Mouse (Mus musculus) spleen, postnatal 10 days (tissue): ENCODE data around the gene Vps36.

ENCODE experiments used
- DNase-seq, 2 experiments: peaks; one replicate each; pipeline ENCODE4 v3.0.0; 2021 to 2022; ENCODE audit warnings: low spot score in 2 of 2

Vps36 gene

DNA sequence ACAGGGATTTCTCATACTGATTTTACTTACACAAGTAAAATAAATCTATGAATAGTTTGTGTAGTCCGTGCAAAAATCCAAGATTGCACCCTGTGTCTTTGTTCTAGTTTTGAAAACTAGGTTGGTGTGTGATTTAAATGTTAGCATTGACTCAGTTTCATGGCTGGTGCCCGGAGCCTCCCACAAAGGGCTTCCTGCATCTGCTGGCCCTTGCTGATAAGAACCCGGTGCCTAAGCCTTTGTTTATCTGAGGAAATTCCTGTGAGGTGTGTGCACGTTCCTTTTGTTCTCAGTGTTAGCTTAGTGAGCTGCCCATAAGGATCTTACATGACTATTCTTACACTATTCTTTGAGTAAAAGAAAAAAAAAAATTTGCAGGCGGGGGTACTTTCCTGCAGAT lies 16.4 kb downstream of the Vps36 start:
- DNase-seq, result no peak

- DNase-seq, result no peak
These were observed 22.2 kb downstream of the Vps36 start for GRCm38 (mm10) chr8:22214826-22215225.

- DNase-seq, result no peak
These were observed 33.8 kb downstream of the Vps36 start for GRCm38 (mm10) chr8:22226361-22226760.

- DNase-seq, result peak in 1 of 2 experiments; percentile 42
These were observed 34.7 kb downstream of the Vps36 start, which contains the start of gene Thsd1 for GRCm38 (mm10) chr8:22227061-22227877. TSS of gene Thsd1 (plus strand) at chr8:22227313.

GRCm38 (mm10) chr8:22228621-22229020 lies 36.0 kb downstream of the Vps36 start:
- no peak for DNase-seq

- no peak for DNase-seq
These were observed 50.4 kb downstream of the Vps36 start for GRCm38 (mm10) chr8:22242986-22243385.

GRCm38 (mm10) chr8:22245663-22246062 lies 53.1 kb downstream of the Vps36 start:
- DNase-seq, result no peak

- DNase-seq, result no peak
These were observed 55.3 kb downstream of the Vps36 start for GRCm38 (mm10) chr8:22247956-22248355.

DNA sequence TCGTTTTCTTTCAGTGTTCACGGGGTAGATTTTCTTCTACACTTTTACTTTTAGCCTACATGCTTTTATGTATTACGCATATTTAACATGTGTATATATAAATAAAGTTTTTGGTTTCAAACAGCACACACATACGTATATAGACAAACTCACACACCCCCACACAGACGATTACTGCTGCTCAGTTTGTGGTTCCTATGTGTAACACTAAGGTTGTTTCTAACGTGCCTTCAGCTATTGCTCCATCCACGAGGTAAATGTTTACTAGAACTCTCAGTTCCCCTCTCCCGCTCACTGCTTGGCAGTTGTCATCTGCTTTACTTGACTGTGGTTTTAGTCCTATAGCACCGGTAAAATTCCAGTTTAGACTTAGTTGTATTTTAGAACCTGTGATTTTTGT lies 56.5 kb downstream of the Vps36 start:
- no peak for DNase-seq

DNA sequence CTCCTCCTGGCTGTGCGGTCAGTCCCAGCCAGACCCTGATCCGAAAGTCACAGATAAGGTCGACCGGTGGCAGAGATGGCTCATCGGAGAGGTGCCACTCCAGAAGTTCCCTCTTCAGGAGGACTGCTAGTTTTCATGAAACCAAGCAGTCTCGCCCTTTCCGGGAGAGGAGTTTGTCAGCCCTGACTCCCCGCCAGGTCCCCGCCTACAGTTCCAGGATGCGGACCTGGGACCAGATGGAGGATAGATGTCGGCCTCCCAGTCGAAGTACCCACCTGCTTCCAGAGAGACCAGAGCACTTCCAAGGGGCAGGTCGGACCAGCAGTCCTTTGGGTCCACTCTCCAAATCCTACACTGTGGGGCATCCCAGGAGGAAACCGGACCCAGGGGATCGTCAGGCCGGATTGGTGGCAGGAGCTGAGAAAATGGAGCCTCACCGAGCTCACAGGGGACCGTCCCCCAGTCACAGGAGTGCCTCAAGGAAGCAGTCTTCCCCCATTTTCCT lies 66.4 kb downstream of the Vps36 start:
- DNase-seq, result no peak

- DNase-seq, result no peak
These were observed 66.9 kb downstream of the Vps36 start for GRCm38 (mm10) chr8:22259531-22259930.

DNA sequence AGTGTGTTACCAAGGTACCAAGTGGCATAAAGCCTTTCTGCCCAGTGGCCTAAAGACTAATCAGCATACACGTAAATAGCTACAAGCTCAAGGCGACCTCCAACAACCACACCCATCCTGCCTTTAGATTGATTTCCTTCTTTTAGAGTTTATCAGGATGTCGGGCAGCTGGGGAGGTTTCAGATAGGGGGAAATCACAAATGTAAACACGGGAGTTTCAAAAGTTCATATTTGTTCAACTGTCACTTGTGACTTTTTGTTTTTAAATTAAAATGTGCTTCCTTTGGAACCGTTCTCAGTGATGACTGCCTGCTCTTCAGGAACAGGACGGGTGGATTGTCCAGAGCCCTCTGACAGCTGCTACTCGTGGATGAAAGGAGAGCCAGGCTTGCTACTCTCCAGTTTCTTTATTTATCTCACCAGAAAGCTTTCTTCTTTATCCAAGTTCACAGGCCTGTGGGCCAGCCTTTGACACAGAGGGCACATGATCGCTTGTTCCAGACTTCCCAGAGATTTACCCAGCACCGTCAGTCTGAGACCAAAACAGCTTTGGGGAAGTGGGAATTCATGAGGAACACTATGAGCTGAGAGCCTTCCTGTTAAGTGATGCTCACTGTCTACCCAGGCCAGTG lies 67.6 kb downstream of the Vps36 start:
- no peak for DNase-seq

GRCm38 (mm10) chr8:22262267-22262666 lies 69.7 kb downstream of the Vps36 start:
- no peak for DNase-seq

DNA sequence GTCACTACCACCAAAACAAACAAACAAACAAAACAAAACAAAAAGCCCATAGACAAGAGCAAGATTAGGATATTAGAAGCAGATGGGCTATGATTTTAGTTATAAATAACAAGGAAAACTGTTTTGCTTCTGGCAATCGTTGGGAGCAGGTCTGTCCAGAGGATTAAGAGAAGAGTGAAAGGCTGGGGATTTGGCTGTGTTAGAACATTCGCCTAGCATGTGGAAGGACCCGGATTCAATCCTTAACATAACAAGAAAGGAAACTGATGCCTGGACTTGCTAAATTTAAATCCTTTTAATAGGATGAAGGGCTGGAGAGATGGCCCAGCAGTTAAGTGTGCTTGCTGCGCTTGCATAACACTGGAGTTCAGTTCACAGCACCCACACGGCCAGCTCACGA lies 71.7 kb downstream of the Vps36 start:
- DNase-seq, result no peak

- DNase-seq, result no peak
These were observed 72.2 kb downstream of the Vps36 start for GRCm38 (mm10) chr8:22264787-22265186.

GRCm38 (mm10) chr8:22265194-22265593 lies 72.6 kb downstream of the Vps36 start:
- DNase-seq, result no peak

DNA sequence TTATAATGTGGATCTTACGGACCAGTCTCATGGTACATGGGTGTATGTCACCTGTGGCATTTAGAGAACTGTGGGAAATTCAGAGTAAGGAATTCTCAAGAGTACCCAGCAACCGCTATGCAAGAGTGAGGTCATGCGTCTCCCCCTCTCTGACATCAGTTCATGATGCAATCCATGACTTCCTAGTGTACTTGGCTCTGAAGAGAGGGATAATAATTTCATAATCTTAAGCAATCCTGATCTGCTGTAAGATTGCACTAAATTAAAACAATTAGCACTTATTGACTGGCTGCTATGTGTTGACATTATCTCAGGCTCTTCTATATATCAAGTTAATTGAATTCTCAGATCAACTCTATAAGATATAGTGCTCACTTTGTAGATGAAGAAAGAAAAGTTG lies 74.2 kb downstream of the Vps36 start:
- DNase-seq, result no peak
